Mouse (Mus musculus) midbrain, embryonic 11.5 days (tissue): Measurements from ENCODE around the gene Pga5. TPM values are rescaled to one million over a fixed set of nuclear protein-coding genes. Genes with fewer than 3 reads are reported as not detected.

ENCODE experiments used
- ATAC-seq: fragments of 200-750 bp; cut with Nextera tagmentation; 2 replicates; pipeline ENCODE4 v1.8.0; 2017; ENCODE audit warnings: moderate TSS enrichment, moderate library complexity; ENCODE audit not compliant: low FRiP score
- DNase-seq: peaks from one replicate; pipeline ENCODE4 v3.0.0; 2015; ENCODE audit warnings: low spot score; ENCODE audit errors: missing footprints
- H3K27ac ChIP-seq: fragments of 300-500 bp; sonication (generic); 2 replicates; pipeline ENCODE4 v1.5.1; 2014; ENCODE audit warnings: low read depth, low read length
- H3K27me3 ChIP-seq: fragments of 300-500 bp; sonication (generic); 2 replicates; pipeline ENCODE4 v1.6.1; 2014; ENCODE audit warnings: mild to moderate bottlenecking, low read length, moderate library complexity, mixed read lengths; ENCODE audit not compliant: control insufficient read depth, insufficient read depth
- H3K36me3 ChIP-seq: fragments of 300-500 bp; sonication (generic); 2 replicates; pipeline ENCODE4 v1.6.1; 2014; ENCODE audit warnings: mild to moderate bottlenecking, low read length, moderate library complexity, mixed read lengths; ENCODE audit not compliant: control insufficient read depth, insufficient read depth
- H3K4me1 ChIP-seq: fragments of 300-500 bp; sonication (generic); 2 replicates; pipeline ENCODE4 v1.6.1; 2014; ENCODE audit warnings: low read length; ENCODE audit not compliant: control insufficient read depth, insufficient read depth
- H3K4me2 ChIP-seq: fragments of 300-500 bp; sonication (generic); 2 replicates; pipeline ENCODE4 v1.6.1; 2014; ENCODE audit warnings: mild to moderate bottlenecking, moderate library complexity
- H3K4me3 ChIP-seq: fragments of 300-500 bp; sonication (generic); 2 replicates; pipeline ENCODE4 v1.5.1; 2014; ENCODE audit warnings: low read depth, low read length
- H3K9ac ChIP-seq: fragments of 300-500 bp; sonication (generic); 2 replicates; pipeline ENCODE4 v1.6.1; 2014; ENCODE audit warnings: low read length
- H3K9me3 ChIP-seq: fragments of 300-500 bp; sonication (generic); 2 replicates; pipeline ENCODE4 v1.6.1; 2016; ENCODE audit warnings: low read length; ENCODE audit not compliant: control insufficient read depth
- WGBS: fragments of 180-500 bp; shearing (Covaris S2); extraction: QIAGEN DNeasy Blood & Tissue Kit; methylation state at CpG from one replicate; pipeline ENCODE4 v1.1.7; 2014; 5-methylcytosine and 5-hydroxymethylcytosine counted together
- polyA plus RNA-seq: library from polyadenylated mRNA; unstranded; fragments of >200 nt; fragmentation: Nextera tagmentation; extraction: Ambion mirVana; gene quantifications from 2 replicates; pipeline ENCODE4 v1.2.1, GENCODE M21; 2014

The Pga5 gene
- polyA plus RNA-seq, 1 experiment from 2014 or later: not detected

- DNase-seq: no peak
- no peak overlapping the region for H3K4me2 ChIP-seq
- WGBS: 93% methylated on average over 9 of the region's 9 CpGs
- peaks cover 14% of the 10 kb centered on the region for H3K4me1 ChIP-seq
- ATAC-seq: no peak
- H3K36me3 ChIP-seq: no peaks in the 10 kb centered on the region
- no peaks in the 10 kb centered on the region for H3K9me3 ChIP-seq
- no peaks in the 10 kb centered on the region for H3K27me3 ChIP-seq
- no peak overlapping the region for H3K4me3 ChIP-seq
- no peak overlapping the region for H3K9ac ChIP-seq
- no peak overlapping the region for H3K27ac ChIP-seq
These were observed 7.2 kb upstream of the Pga5 start for GRCm38 (mm10) chr19:10685081-10685480.

GRCm38 (mm10) chr19:10681571-10681970 lies 3.7 kb upstream of the Pga5 start:
- no peak for ATAC-seq
- no peaks in the 10 kb centered on the region for H3K27me3 ChIP-seq
- H3K36me3 ChIP-seq: no peaks in the 10 kb centered on the region
- WGBS: 71% methylated on average over 4 of the region's 4 CpGs
- no peaks in the 10 kb centered on the region for H3K9me3 ChIP-seq
- no peak overlapping the region for H3K4me3 ChIP-seq
- H3K9ac ChIP-seq: no peak overlapping the region
- H3K4me2 ChIP-seq: no peak overlapping the region
- no peaks in the 10 kb centered on the region for H3K4me1 ChIP-seq
- no peak for DNase-seq
- no peak overlapping the region for H3K27ac ChIP-seq

GRCm38 (mm10) chr19:10678772-10679067 lies 849 bp upstream of the Pga5 start:
- H3K9ac ChIP-seq: no peak overlapping the region
- no peaks in the 10 kb centered on the region for H3K4me1 ChIP-seq
- H3K27ac ChIP-seq: no peak overlapping the region
- no peak for DNase-seq
- no peaks in the 10 kb centered on the region for H3K9me3 ChIP-seq
- H3K4me3 ChIP-seq: no peak overlapping the region
- H3K36me3 ChIP-seq: no peaks in the 10 kb centered on the region
- no peak overlapping the region for H3K4me2 ChIP-seq
- ATAC-seq: no peak; the same call in 1 of the 2 replicates
- H3K27me3 ChIP-seq: no peaks in the 10 kb centered on the region
- WGBS: 94% methylated on average over 1 of the region's 1 CpGs

GRCm38 (mm10) chr19:10676656-10677055 lies 1.2 kb downstream of the Pga5 start:
- Histone ChIP-seq H3K4me2 (no peak overlapping the region), H3K27ac (no peak overlapping the region), H3K9me3 (no peaks in the 10 kb centered on the region), H3K4me1 (no peaks in the 10 kb centered on the region), H3K27me3 (no peaks in the 10 kb centered on the region), H3K9ac (no peak overlapping the region), H3K36me3 (no peaks in the 10 kb centered on the region), H3K4me3 (no peak overlapping the region)
- 85% methylated on average over 16 of the region's 16 CpGs for WGBS
- no peak for ATAC-seq
- no peak for DNase-seq

GRCm38 (mm10) chr19:10673275-10673674 lies 4.6 kb downstream of the Pga5 start:
- no peak for ATAC-seq
- H3K27me3 ChIP-seq: no peaks in the 10 kb centered on the region
- H3K4me1 ChIP-seq: no peaks in the 10 kb centered on the region
- WGBS: 60% methylated on average over 1 of the region's 1 CpGs
- no peak overlapping the region for H3K4me3 ChIP-seq
- no peaks in the 10 kb centered on the region for H3K36me3 ChIP-seq
- H3K9me3 ChIP-seq: no peaks in the 10 kb centered on the region
- H3K27ac ChIP-seq: no peak overlapping the region
- H3K4me2 ChIP-seq: no peak overlapping the region
- no peak for DNase-seq
- no peak overlapping the region for H3K9ac ChIP-seq

GRCm38 (mm10) chr19:10671854-10672417 lies 5.9 kb downstream of the Pga5 start:
- H3K27me3 ChIP-seq: no peaks in the 10 kb centered on the region
- no peaks in the 10 kb centered on the region for H3K9me3 ChIP-seq
- DNase-seq (no peak), ATAC-seq (no peak)
- H3K9ac ChIP-seq: no peak overlapping the region
- no peaks in the 10 kb centered on the region for H3K36me3 ChIP-seq
- H3K27ac ChIP-seq: no peak overlapping the region
- H3K4me1 ChIP-seq: no peaks in the 10 kb centered on the region
- 79% methylated on average over 9 of the region's 9 CpGs for WGBS
- H3K4me3 ChIP-seq: no peak overlapping the region
- no peak overlapping the region for H3K4me2 ChIP-seq

- Histone ChIP-seq H3K36me3 (no peaks in the 10 kb centered on the region), H3K4me3 (no peak overlapping the region), H3K4me2 (no peak overlapping the region), H3K9me3 (no peaks in the 10 kb centered on the region), H3K4me1 (no peaks in the 10 kb centered on the region), H3K27ac (no peak overlapping the region), H3K27me3 (no peaks in the 10 kb centered on the region), H3K9ac (no peak overlapping the region)
- ATAC-seq: no peak
- WGBS: 81% methylated on average over 4 of the region's 4 CpGs
- DNase-seq: peak; percentile 2
These were observed 6.6 kb downstream of the Pga5 start for GRCm38 (mm10) chr19:10671319-10671718.

- Histone ChIP-seq H3K9ac (no peak overlapping the region), H3K36me3 (no peaks in the 10 kb centered on the region), H3K4me2 (no peak overlapping the region), H3K4me1 (no peaks in the 10 kb centered on the region), H3K9me3 (no peaks in the 10 kb centered on the region), H3K27me3 (no peaks in the 10 kb centered on the region), H3K4me3 (no peak overlapping the region), H3K27ac (no peak overlapping the region)
- ATAC-seq: peak; percentile 64
- peak; percentile 95 for DNase-seq
- WGBS: 12% methylated on average over 2 of the region's 2 CpGs
These were observed 12.4 kb downstream of the Pga5 start for GRCm38 (mm10) chr19:10665499-10665898.

- H3K27me3 ChIP-seq: no peaks in the 10 kb centered on the region
- WGBS: 68% methylated on average over 3 of the region's 3 CpGs
- H3K4me1 ChIP-seq: no peaks in the 10 kb centered on the region
- H3K36me3 ChIP-seq: no peaks in the 10 kb centered on the region
- H3K9ac ChIP-seq: no peak overlapping the region
- H3K4me2 ChIP-seq: no peak overlapping the region
- DNase-seq (no peak), ATAC-seq (peak; percentile 50; the same call in 1 of the 2 replicates)
- no peaks in the 10 kb centered on the region for H3K9me3 ChIP-seq
- H3K27ac ChIP-seq: no peak overlapping the region
- no peak overlapping the region for H3K4me3 ChIP-seq
These were observed 12.8 kb downstream of the Pga5 start for GRCm38 (mm10) chr19:10665093-10665492.

GRCm38 (mm10) chr19:10662665-10663064 lies 15.2 kb downstream of the Pga5 start:
- Histone ChIP-seq H3K4me3 (no peak overlapping the region), H3K36me3 (no peaks in the 10 kb centered on the region), H3K9ac (no peak overlapping the region), H3K27me3 (no peaks in the 10 kb centered on the region), H3K4me1 (no peaks in the 10 kb centered on the region), H3K4me2 (no peak overlapping the region), H3K9me3 (no peaks in the 10 kb centered on the region), H3K27ac (no peak overlapping the region)
- WGBS: 90% methylated on average over 3 of the region's 3 CpGs
- no peak for ATAC-seq
- DNase-seq: no peak
